Mouse (Mus musculus): ENCODE measurements around the gene Gpc5. TPM values are rescaled to one million over a fixed set of nuclear protein-coding genes. Genes with fewer than 3 reads are reported as not detected.

Gene Gpc5
- polyA plus RNA-seq, 1 experiment from 2014 or later = 1.5 TPM

GRCm38 (mm10) chr14:115392894-115393524 lies 301.0 kb downstream of the Gpc5 start:
- no peak overlapping the region for H3K9ac ChIP-seq (replicated peaks)
- no peaks in the 10 kb centered on the region for H3K36me3 ChIP-seq
- no peak overlapping the region for H3K4me3 ChIP-seq
- peak; percentile 63 for ATAC-seq (ENCODE audit: low FRiP score, low read depth)
- H3K4me2 ChIP-seq (replicated peaks) = no peak overlapping the region
- H3K9me3 ChIP-seq = no peaks in the 10 kb centered on the region
- H3K4me1 ChIP-seq = no peaks in the 10 kb centered on the region
- no peak overlapping the region for H3K27ac ChIP-seq (replicated peaks)
- H3K27me3 ChIP-seq = no peaks in the 10 kb centered on the region
- 48% methylated on average over 14 of the region's 14 CpGs for WGBS

- no peaks in the 10 kb centered on the region for H3K36me3 ChIP-seq
- peak; percentile 87 for ATAC-seq (ENCODE audit: low FRiP score, low read depth)
- WGBS = 52% methylated on average over 5 of the region's 5 CpGs
Measured at GRCm38 (mm10) chr14:115406596-115406995, 314.6 kb downstream of the Gpc5 start.

GRCm38 (mm10) chr14:115407309-115407930 lies 315.4 kb downstream of the Gpc5 start:
- no peak for ATAC-seq (ENCODE audit: low FRiP score, low read depth)
- H3K36me3 ChIP-seq = no peaks in the 10 kb centered on the region
- H3K4me1 ChIP-seq = no peaks in the 10 kb centered on the region
- 66% methylated on average over 2 of the region's 2 CpGs for WGBS
- no peak overlapping the region for H3K9ac ChIP-seq (replicated peaks)
- no peak overlapping the region for H3K27ac ChIP-seq (replicated peaks)
- no peak overlapping the region for H3K4me3 ChIP-seq
- H3K27me3 ChIP-seq = peaks cover 6% of the 10 kb centered on the region; the same call in 1 of the 2 replicates
- H3K4me2 ChIP-seq (replicated peaks) = no peak overlapping the region
- no peaks in the 10 kb centered on the region for H3K9me3 ChIP-seq

More at GRCm38 (mm10) chr14:115406596-115406995, 314.6 kb downstream of the Gpc5 start:
- no peak overlapping the region for H3K27ac ChIP-seq (replicated peaks)
- no peak overlapping the region for H3K4me3 ChIP-seq
- peaks cover 6% of the 10 kb centered on the region; the same call in 1 of the 2 replicates for H3K27me3 ChIP-seq
- no peaks in the 10 kb centered on the region for H3K4me1 ChIP-seq
- no peak overlapping the region for H3K9ac ChIP-seq (replicated peaks)
- no peaks in the 10 kb centered on the region for H3K9me3 ChIP-seq
- no peak overlapping the region for H3K4me2 ChIP-seq (replicated peaks)

- H3K4me3 ChIP-seq = no peak overlapping the region
- no peak overlapping the region for H3K4me2 ChIP-seq (replicated peaks)
- 79% methylated on average over 1 of the region's 1 CpGs for WGBS
Measured at GRCm38 (mm10) chr14:115410881-115411280, 318.9 kb downstream of the Gpc5 start.

GRCm38 (mm10) chr14:115411513-115412174 lies 319.6 kb downstream of the Gpc5 start:
- Histone ChIP-seq H3K27me3 (no peaks in the 10 kb centered on the region), H3K9ac (replicated peaks) (no peak overlapping the region), H3K27ac (replicated peaks) (no peak overlapping the region), H3K4me2 (replicated peaks) (no peak overlapping the region), H3K9me3 (no peaks in the 10 kb centered on the region), H3K4me1 (no peaks in the 10 kb centered on the region), H3K4me3 (no peak overlapping the region), H3K36me3 (no peaks in the 10 kb centered on the region)
- 0 out of 2 replicates have a peak, but pooled peaks have one; percentile 24 for ATAC-seq (ENCODE audit: low FRiP score, low read depth)
- WGBS = 53% methylated on average over 6 of the region's 6 CpGs

More at GRCm38 (mm10) chr14:115410881-115411280, 318.9 kb downstream of the Gpc5 start:
- Histone ChIP-seq H3K9me3 (no peaks in the 10 kb centered on the region), H3K9ac (replicated peaks) (no peak overlapping the region), H3K27ac (replicated peaks) (no peak overlapping the region), H3K4me1 (no peaks in the 10 kb centered on the region), H3K36me3 (no peaks in the 10 kb centered on the region), H3K27me3 (no peaks in the 10 kb centered on the region)
- ATAC-seq (ENCODE audit: low FRiP score, low read depth) = no peak

GRCm38 (mm10) chr14:115412821-115413220 lies 320.8 kb downstream of the Gpc5 start:
- WGBS = 78% methylated on average over 3 of the region's 3 CpGs
- Histone ChIP-seq H3K9me3 (no peaks in the 10 kb centered on the region), H3K27ac (replicated peaks) (no peak overlapping the region), H3K36me3 (no peaks in the 10 kb centered on the region), H3K27me3 (no peaks in the 10 kb centered on the region), H3K4me2 (replicated peaks) (no peak overlapping the region), H3K4me1 (no peaks in the 10 kb centered on the region), H3K9ac (replicated peaks) (no peak overlapping the region), H3K4me3 (no peak overlapping the region)
- no peak for ATAC-seq (ENCODE audit: low FRiP score, low read depth)

- Histone ChIP-seq H3K27ac (replicated peaks) (no peak overlapping the region), H3K4me3 (no peak overlapping the region), H3K9ac (replicated peaks) (no peak overlapping the region), H3K9me3 (no peaks in the 10 kb centered on the region), H3K36me3 (no peaks in the 10 kb centered on the region), H3K27me3 (no peaks in the 10 kb centered on the region), H3K4me1 (no peaks in the 10 kb centered on the region), H3K4me2 (replicated peaks) (no peak overlapping the region)
- 72% methylated on average over 1 of the region's 1 CpGs for WGBS
- peak; percentile 67; the same call in 1 of the 2 replicates for ATAC-seq (ENCODE audit: low FRiP score, low read depth)
Measured at GRCm38 (mm10) chr14:115413429-115413828, 321.4 kb downstream of the Gpc5 start.

- WGBS = 64% methylated on average over 5 of the region's 5 CpGs
- Histone ChIP-seq H3K4me1 (no peaks in the 10 kb centered on the region), H3K4me2 (replicated peaks) (no peak overlapping the region), H3K27me3 (no peaks in the 10 kb centered on the region), H3K9ac (replicated peaks) (no peak overlapping the region), H3K9me3 (no peaks in the 10 kb centered on the region), H3K4me3 (no peak overlapping the region), H3K27ac (replicated peaks) (no peak overlapping the region), H3K36me3 (no peaks in the 10 kb centered on the region)
- ATAC-seq (ENCODE audit: low FRiP score, low read depth) = peak; percentile 43
Measured at GRCm38 (mm10) chr14:115414545-115414944, 322.5 kb downstream of the Gpc5 start.

- no peak overlapping the region for H3K4me2 ChIP-seq (replicated peaks)
- no peaks in the 10 kb centered on the region for H3K4me1 ChIP-seq
- no peak overlapping the region for H3K27ac ChIP-seq (replicated peaks)
- ATAC-seq (ENCODE audit: low FRiP score, low read depth) = no peak
- H3K27me3 ChIP-seq = no peaks in the 10 kb centered on the region
- H3K4me3 ChIP-seq = no peak overlapping the region
- WGBS = 66% methylated on average over 3 of the region's 3 CpGs
- H3K9ac ChIP-seq (replicated peaks) = no peak overlapping the region
- H3K9me3 ChIP-seq = no peaks in the 10 kb centered on the region
- H3K36me3 ChIP-seq = no peaks in the 10 kb centered on the region
Measured at GRCm38 (mm10) chr14:115431967-115432366, 340.0 kb downstream of the Gpc5 start.

GRCm38 (mm10) chr14:115432368-115432767 lies 340.4 kb downstream of the Gpc5 start:
- no peak overlapping the region for H3K27ac ChIP-seq (replicated peaks)
- no peak overlapping the region for H3K4me3 ChIP-seq
- H3K9ac ChIP-seq (replicated peaks) = no peak overlapping the region
- WGBS = 72% methylated on average over 3 of the region's 3 CpGs
- no peak overlapping the region for H3K4me2 ChIP-seq (replicated peaks)
- H3K4me1 ChIP-seq = no peaks in the 10 kb centered on the region
- H3K27me3 ChIP-seq = no peaks in the 10 kb centered on the region
- no peak for ATAC-seq (ENCODE audit: low FRiP score, low read depth)
- H3K36me3 ChIP-seq = no peaks in the 10 kb centered on the region
- no peaks in the 10 kb centered on the region for H3K9me3 ChIP-seq

- 77% methylated on average over 2 of the region's 2 CpGs for WGBS
- Histone ChIP-seq H3K4me1 (no peaks in the 10 kb centered on the region), H3K9ac (replicated peaks) (no peak overlapping the region), H3K9me3 (no peaks in the 10 kb centered on the region), H3K4me3 (no peak overlapping the region), H3K27ac (replicated peaks) (no peak overlapping the region), H3K4me2 (replicated peaks) (no peak overlapping the region), H3K36me3 (no peaks in the 10 kb centered on the region), H3K27me3 (no peaks in the 10 kb centered on the region)
- no peak for ATAC-seq (ENCODE audit: low FRiP score, low read depth)
Measured at GRCm38 (mm10) chr14:115436617-115437016, 344.6 kb downstream of the Gpc5 start.
